Mouse (Mus musculus): ENCODE measurements around the gene Cacna1c. TPM values are rescaled to one million over a fixed set of nuclear protein-coding genes. Genes with fewer than 3 reads are reported as not detected.

Gene Cacna1c
- total and polyA plus RNA-seq, 2 experiments from 2014 or later = 5.1 to 39.4 TPM

DNA sequence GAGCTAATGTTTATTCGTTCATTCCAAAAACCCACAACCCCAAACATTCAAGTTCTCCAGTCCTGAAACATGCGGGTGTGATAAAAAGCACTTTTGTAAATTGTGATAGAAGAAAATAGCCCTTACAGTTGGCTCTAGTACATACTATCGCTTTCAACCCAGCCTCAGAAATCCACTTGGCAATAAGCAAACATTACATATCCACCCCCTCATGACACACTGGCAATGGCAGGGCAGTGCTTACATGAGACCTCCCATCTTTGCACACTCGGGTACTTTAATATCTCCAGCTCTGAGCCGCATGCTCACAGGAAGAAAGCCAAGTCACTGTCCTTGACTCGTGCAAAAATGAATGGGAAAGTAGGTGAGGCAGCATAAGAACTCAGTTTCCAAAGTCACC lies 232.4 kb downstream of the Cacna1c start:
- Histone ChIP-seq H3K27me3 (ENCODE audit: insufficient read depth, low read length) (no peaks in the 10 kb centered on the region), H3K9me3 (ENCODE audit: low read length) (no peaks in the 10 kb centered on the region), H3K36me3 (ENCODE audit: insufficient read depth, low read length) (no peaks in the 10 kb centered on the region), H3K27ac (no peak overlapping the region), H3K4me3 (ENCODE audit: low read length) (no peak overlapping the region), H3K9ac (replicated peaks; ENCODE audit: low read length) (no peak overlapping the region), H3K4me1 (ENCODE audit: insufficient read depth, low read length) (peaks cover 19% of the 10 kb centered on the region; the same call in 1 of the 2 replicates), H3K4me2 (ENCODE audit: low read depth, low read length) (no peak overlapping the region)
- WGBS = 70% methylated on average over 6 of the region's 6 CpGs
- no peak for DNase-seq (ENCODE audit: low spot score)
- TF ChIP-seq CTCF (IDR thresholded peaks at IDR 0.05; ENCODE audit: low read depth) = no peak
- no peak for ATAC-seq

DNA sequence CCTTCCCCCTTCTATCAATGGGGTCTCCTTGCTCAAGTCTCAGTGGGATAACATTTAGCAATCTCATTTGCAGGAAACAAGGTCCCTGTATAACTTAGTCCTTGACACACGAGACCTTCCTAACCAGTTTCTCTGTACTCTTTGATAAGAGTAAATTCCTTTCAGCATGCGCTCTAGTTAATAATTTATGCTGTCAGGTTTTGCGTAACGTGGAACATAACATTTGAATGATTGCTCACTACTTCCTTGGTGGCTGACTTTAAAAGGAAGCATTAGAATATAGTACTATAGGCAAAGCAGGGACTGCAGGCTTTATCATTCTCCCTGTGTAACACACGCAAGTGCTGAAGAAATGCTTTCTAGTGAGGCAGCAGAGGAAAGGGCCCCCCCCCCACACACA lies 232.9 kb downstream of the Cacna1c start:
- no peaks in the 10 kb centered on the region for H3K9me3 ChIP-seq (ENCODE audit: low read length)
- no peaks in the 10 kb centered on the region for H3K27me3 ChIP-seq (ENCODE audit: insufficient read depth, low read length)
- no peak overlapping the region for H3K27ac ChIP-seq
- no peak overlapping the region for H3K9ac ChIP-seq (replicated peaks; ENCODE audit: low read length)
- H3K4me2 ChIP-seq (ENCODE audit: low read depth, low read length) = no peak overlapping the region
- no peak for TF ChIP-seq CTCF (IDR thresholded peaks at IDR 0.05; ENCODE audit: low read depth)
- no peaks in the 10 kb centered on the region for H3K36me3 ChIP-seq (ENCODE audit: insufficient read depth, low read length)
- 75% methylated on average over 5 of the region's 5 CpGs for WGBS
- no peak for ATAC-seq
- no peak for DNase-seq (ENCODE audit: low spot score)
- peaks cover 19% of the 10 kb centered on the region; the same call in 1 of the 2 replicates for H3K4me1 ChIP-seq (ENCODE audit: insufficient read depth, low read length)
- H3K4me3 ChIP-seq (ENCODE audit: low read length) = no peak overlapping the region

DNA sequence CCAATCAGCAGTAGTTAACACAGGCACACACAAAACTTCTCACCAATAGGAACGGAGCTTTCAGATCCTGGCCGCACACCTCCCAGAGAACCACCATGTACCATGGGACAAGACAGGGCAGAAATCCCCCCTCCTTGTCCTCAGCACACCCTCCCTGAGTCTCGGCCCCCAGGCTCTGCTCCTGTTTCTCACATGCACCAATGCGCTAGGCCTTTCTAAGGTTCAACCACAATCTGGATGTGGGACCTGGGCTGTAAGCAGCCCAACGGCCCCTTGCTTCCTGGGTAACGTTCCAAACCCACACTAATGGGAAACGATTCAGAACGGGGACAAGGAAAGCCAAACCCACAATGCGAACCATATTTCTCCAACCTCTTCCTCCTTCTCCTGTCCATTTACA lies 237.7 kb downstream of the Cacna1c start:
- Histone ChIP-seq H3K9me3 (ENCODE audit: low read length) (no peaks in the 10 kb centered on the region), H3K27ac (no peak overlapping the region), H3K4me1 (ENCODE audit: insufficient read depth, low read length) (no peaks in the 10 kb centered on the region; the same call in 1 of the 2 replicates), H3K4me2 (ENCODE audit: low read depth, low read length) (no peak overlapping the region), H3K9ac (replicated peaks; ENCODE audit: low read length) (no peak overlapping the region), H3K27me3 (ENCODE audit: insufficient read depth, low read length) (no peaks in the 10 kb centered on the region), H3K36me3 (ENCODE audit: insufficient read depth, low read length) (no peaks in the 10 kb centered on the region), H3K4me3 (ENCODE audit: low read length) (no peak overlapping the region)
- WGBS = 96% methylated on average over 9 of the region's 9 CpGs
- no peak for TF ChIP-seq CTCF (IDR thresholded peaks at IDR 0.05; ENCODE audit: low read depth)
- ATAC-seq (no peak), DNase-seq (ENCODE audit: low spot score) (no peak)

DNA sequence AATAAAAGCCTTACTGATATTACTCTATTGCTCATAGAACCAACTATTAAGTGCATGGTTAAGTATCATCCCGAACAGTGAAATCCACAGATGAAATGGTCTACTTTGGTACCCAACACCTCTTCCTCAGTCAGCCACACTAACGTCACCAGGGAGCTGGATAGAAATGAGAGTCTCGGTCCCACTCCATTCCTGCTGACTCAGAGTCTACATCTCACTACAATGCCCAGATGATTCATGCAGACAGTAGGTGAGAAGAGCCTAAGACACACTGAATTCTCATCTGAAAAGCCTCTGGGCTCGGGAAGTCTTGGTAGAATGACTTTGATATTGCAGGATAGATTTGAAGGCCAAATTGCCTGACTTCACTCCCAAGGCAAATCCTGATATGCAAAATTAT lies 240.0 kb downstream of the Cacna1c start:
- Histone ChIP-seq H3K4me2 (ENCODE audit: low read depth, low read length) (no peak overlapping the region), H3K9ac (replicated peaks; ENCODE audit: low read length) (no peak overlapping the region), H3K4me1 (ENCODE audit: insufficient read depth, low read length) (0 out of 2 replicates have a peak, but pooled peaks cover 5% of the 10 kb centered on the region), H3K4me3 (ENCODE audit: low read length) (no peak overlapping the region), H3K27ac (no peak overlapping the region), H3K36me3 (ENCODE audit: insufficient read depth, low read length) (no peaks in the 10 kb centered on the region), H3K9me3 (ENCODE audit: low read length) (no peaks in the 10 kb centered on the region), H3K27me3 (ENCODE audit: insufficient read depth, low read length) (no peaks in the 10 kb centered on the region)
- TF ChIP-seq CTCF (IDR thresholded peaks at IDR 0.05; ENCODE audit: low read depth) = no peak
- WGBS = 83% methylated on average over 4 of the region's 4 CpGs
- DNase-seq (ENCODE audit: low spot score) = no peak
- no peak for ATAC-seq

DNA sequence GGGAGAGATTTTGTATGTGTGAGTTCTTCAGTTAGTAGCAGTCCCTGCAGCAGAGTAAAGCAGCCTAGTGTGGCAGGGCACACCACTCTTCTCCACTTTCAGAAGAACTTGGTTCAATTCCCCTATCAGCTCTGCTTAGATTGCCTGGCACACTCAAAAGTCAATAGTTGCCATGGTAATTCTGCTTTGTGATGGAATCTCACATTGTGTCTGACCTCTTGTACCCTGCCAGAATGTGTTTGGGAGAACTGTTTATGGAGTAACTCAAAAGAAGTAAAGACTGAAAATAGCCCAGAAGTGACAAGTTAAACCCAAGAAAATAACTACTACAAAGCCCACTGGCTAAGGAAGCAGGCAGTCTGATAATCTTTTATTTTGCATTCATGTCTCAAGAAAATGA lies 240.4 kb downstream of the Cacna1c start:
- 0 out of 2 replicates have a peak, but pooled peaks cover 5% of the 10 kb centered on the region for H3K4me1 ChIP-seq (ENCODE audit: insufficient read depth, low read length)
- H3K4me3 ChIP-seq (ENCODE audit: low read length) = no peak overlapping the region
- H3K27ac ChIP-seq = no peak overlapping the region
- no peak overlapping the region for H3K4me2 ChIP-seq (ENCODE audit: low read depth, low read length)
- DNase-seq (ENCODE audit: low spot score) (no peak), ATAC-seq (no peak)
- no peaks in the 10 kb centered on the region for H3K9me3 ChIP-seq (ENCODE audit: low read length)
- no peak overlapping the region for H3K9ac ChIP-seq (replicated peaks; ENCODE audit: low read length)
- H3K36me3 ChIP-seq (ENCODE audit: insufficient read depth, low read length) = no peaks in the 10 kb centered on the region
- no peaks in the 10 kb centered on the region for H3K27me3 ChIP-seq (ENCODE audit: insufficient read depth, low read length)
- no peak for TF ChIP-seq CTCF (IDR thresholded peaks at IDR 0.05; ENCODE audit: low read depth)

DNA sequence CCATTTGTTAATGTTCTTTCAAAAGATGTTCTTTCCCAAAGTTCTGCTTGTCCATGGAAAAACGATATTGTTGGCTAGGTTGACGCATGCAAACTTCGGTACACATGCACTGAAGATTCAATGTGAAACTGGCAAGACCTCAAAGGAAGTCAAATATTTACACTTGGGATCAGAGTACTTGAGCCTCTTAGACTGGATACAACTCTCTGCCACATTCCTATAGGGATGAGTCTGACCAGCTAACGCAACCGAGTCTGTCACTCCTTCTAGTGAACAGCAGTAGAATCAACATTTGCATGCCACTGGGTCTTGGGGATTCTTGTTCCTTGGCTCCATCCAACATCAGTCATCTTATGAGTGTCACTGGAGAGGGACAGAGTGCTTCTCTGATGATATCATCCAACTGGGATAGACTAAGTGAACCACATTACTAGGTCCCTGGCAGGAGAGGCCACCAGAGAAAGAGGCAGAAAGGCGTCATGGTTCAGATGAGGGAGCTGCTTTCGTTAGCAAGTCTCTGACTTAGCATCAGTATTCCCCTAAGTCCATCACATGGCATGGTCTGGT lies 241.1 kb downstream of the Cacna1c start:
- DNase-seq (ENCODE audit: low spot score) (no peak), ATAC-seq (no peak)
- H3K9me3 ChIP-seq (ENCODE audit: low read length) = no peaks in the 10 kb centered on the region
- H3K27me3 ChIP-seq (ENCODE audit: insufficient read depth, low read length) = no peaks in the 10 kb centered on the region
- H3K27ac ChIP-seq = no peak overlapping the region
- no peak for TF ChIP-seq CTCF (IDR thresholded peaks at IDR 0.05; ENCODE audit: low read depth)
- H3K4me2 ChIP-seq (ENCODE audit: low read depth, low read length) = no peak overlapping the region
- H3K4me3 ChIP-seq (ENCODE audit: low read length) = no peak overlapping the region
- 91% methylated on average over 7 of the region's 7 CpGs for WGBS
- no peaks in the 10 kb centered on the region for H3K36me3 ChIP-seq (ENCODE audit: insufficient read depth, low read length)
- H3K4me1 ChIP-seq (ENCODE audit: insufficient read depth, low read length) = peaks cover 8% of the 10 kb centered on the region; the same call in 1 of the 2 replicates
- no peak overlapping the region for H3K9ac ChIP-seq (replicated peaks; ENCODE audit: low read length)

DNA sequence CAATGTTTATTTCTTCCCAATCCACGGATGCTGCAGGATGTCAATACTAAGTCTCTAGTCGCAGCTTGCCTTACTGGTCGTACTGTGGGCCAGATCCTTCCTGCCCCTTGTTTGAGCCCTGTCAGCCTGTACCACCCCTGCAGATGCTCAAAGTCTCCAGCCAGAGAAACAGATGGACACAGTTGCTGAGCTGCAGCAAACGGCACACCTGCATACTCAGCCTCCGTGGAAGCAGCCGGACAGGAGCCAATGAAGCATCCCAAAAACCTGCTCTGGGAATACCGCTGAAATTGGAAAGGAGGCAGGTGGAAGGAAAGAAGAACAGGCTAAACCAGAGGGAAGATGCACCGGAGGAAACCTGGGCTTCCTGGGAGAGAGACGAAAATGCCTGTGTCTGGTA lies 243.8 kb downstream of the Cacna1c start:
- Histone ChIP-seq H3K4me2 (ENCODE audit: low read depth, low read length) (no peak overlapping the region), H3K27ac (peak overlapping the region; percentile 57; the same call in 1 of the 2 replicates), H3K36me3 (ENCODE audit: insufficient read depth, low read length) (no peaks in the 10 kb centered on the region), H3K9ac (replicated peaks; ENCODE audit: low read length) (no peak overlapping the region), H3K9me3 (ENCODE audit: low read length) (no peaks in the 10 kb centered on the region), H3K4me1 (ENCODE audit: insufficient read depth, low read length) (peaks cover 11% of the 10 kb centered on the region; the same call in 1 of the 2 replicates), H3K27me3 (ENCODE audit: insufficient read depth, low read length) (no peaks in the 10 kb centered on the region), H3K4me3 (ENCODE audit: low read length) (no peak overlapping the region)
- 55% methylated on average over 9 of the region's 9 CpGs for WGBS
- ATAC-seq (0 out of 2 replicates have a peak, but pooled peaks have one; percentile 59), DNase-seq (ENCODE audit: low spot score) (peak; percentile 45)
- TF ChIP-seq CTCF (IDR thresholded peaks at IDR 0.05; ENCODE audit: low read depth) = no peak

All from hindbrain, postnatal 0 days (tissue).